Mouse (Mus musculus): ENCODE measurements at regions not wholly inside any gene's neighbourhood (a gene's known extent, or its start where the extent isn't known, plus 50 kb on each side); places are given as distances from the start of the nearest gene placed in this dataset.

DNA sequence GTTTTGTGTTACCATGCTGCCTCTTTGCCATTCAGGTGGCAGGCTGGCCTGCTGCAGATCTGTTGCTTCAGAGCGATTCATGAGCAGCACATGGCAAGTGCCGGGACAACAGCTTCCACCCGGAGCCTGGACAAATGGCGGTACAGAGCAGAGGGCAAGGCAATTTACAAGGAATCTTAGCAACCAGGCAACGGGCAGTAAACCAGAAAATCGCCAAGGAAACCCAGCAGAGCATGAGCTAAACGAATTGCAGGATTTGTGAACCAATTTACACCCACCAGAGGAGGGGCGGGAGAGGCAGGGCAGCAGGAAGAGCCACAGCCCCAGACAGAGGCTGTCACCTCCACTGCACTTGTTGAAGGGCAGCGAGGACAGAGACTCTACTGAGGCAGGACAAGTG lies 60.5 kb upstream of the Loxl4 start:
- peak; percentile 85 for ATAC-seq (ENCODE audit: low read depth)
- WGBS: 3% methylated on average over 9 of the region's 9 CpGs
- Histone ChIP-seq H3K27me3 (ENCODE audit: control insufficient read depth, insufficient read depth, low read length) (peaks cover 9% of the 10 kb centered on the region), H3K4me1 (ENCODE audit: control insufficient read depth, insufficient read depth, low read length) (0 out of 2 replicates have a peak, but pooled peaks cover 5% of the 10 kb centered on the region), H3K27ac (ENCODE audit: low read depth, low read length) (peak overlapping the region; percentile 44; the same call in 1 of the 2 replicates), H3K4me3 (ENCODE audit: low read depth, low read length) (no peak overlapping the region), H3K9ac (replicated peaks; ENCODE audit: low read depth, low read length) (no peak overlapping the region), H3K9me3 (ENCODE audit: control insufficient read depth, low read length) (no peaks in the 10 kb centered on the region), H3K4me2 (ENCODE audit: low read depth, low read length) (no peak overlapping the region), H3K36me3 (ENCODE audit: control insufficient read depth, insufficient read depth, low read length) (no peaks in the 10 kb centered on the region)

DNA sequence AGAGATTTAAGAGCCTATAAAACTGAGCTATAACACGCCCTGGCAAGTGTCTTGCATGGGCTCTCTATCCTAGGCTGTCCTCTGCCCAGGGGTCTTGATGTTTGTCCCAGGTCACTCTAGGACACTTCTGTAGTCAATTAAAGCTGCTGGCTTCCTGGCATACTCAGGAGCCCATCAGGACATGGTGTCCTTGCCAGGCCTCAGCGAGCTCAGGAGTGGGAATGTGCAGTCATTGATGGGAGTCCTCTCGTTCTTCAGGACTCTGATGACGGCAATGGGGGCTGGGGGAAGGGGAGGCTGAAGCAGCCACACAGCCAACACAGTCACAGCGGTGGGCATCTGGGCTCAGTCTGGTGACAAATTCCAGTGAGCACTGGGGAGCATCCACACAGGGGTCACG lies 57.3 kb upstream of the Loxl4 start:
- Histone ChIP-seq H3K4me3 (ENCODE audit: low read depth, low read length) (no peak overlapping the region), H3K4me2 (ENCODE audit: low read depth, low read length) (no peak overlapping the region), H3K27ac (ENCODE audit: low read depth, low read length) (no peak overlapping the region), H3K27me3 (ENCODE audit: control insufficient read depth, insufficient read depth, low read length) (peaks cover 9% of the 10 kb centered on the region), H3K36me3 (ENCODE audit: control insufficient read depth, insufficient read depth, low read length) (no peaks in the 10 kb centered on the region), H3K9ac (replicated peaks; ENCODE audit: low read depth, low read length) (no peak overlapping the region), H3K4me1 (ENCODE audit: control insufficient read depth, insufficient read depth, low read length) (0 out of 2 replicates have a peak, but pooled peaks cover 5% of the 10 kb centered on the region), H3K9me3 (ENCODE audit: control insufficient read depth, low read length) (no peaks in the 10 kb centered on the region)
- ATAC-seq (ENCODE audit: low read depth): no peak
- WGBS: 69% methylated on average over 6 of the region's 6 CpGs

GRCm38 (mm10) chr19:42668385-42669098 lies 55.9 kb upstream of the Loxl4 start:
- no peak overlapping the region for H3K27ac ChIP-seq (ENCODE audit: low read depth, low read length)
- ATAC-seq (ENCODE audit: low read depth): no peak
- H3K36me3 ChIP-seq (ENCODE audit: control insufficient read depth, insufficient read depth, low read length): no peaks in the 10 kb centered on the region
- 0 out of 2 replicates have a peak, but pooled peaks cover 3% of the 10 kb centered on the region for H3K4me1 ChIP-seq (ENCODE audit: control insufficient read depth, insufficient read depth, low read length)
- H3K4me3 ChIP-seq (ENCODE audit: low read depth, low read length): no peak overlapping the region
- WGBS: 79% methylated on average over 14 of the region's 14 CpGs
- peaks cover 10% of the 10 kb centered on the region for H3K27me3 ChIP-seq (ENCODE audit: control insufficient read depth, insufficient read depth, low read length)
- H3K9ac ChIP-seq (replicated peaks; ENCODE audit: low read depth, low read length): no peak overlapping the region
- H3K9me3 ChIP-seq (ENCODE audit: control insufficient read depth, low read length): no peaks in the 10 kb centered on the region
- no peak overlapping the region for H3K4me2 ChIP-seq (ENCODE audit: low read depth, low read length)

DNA sequence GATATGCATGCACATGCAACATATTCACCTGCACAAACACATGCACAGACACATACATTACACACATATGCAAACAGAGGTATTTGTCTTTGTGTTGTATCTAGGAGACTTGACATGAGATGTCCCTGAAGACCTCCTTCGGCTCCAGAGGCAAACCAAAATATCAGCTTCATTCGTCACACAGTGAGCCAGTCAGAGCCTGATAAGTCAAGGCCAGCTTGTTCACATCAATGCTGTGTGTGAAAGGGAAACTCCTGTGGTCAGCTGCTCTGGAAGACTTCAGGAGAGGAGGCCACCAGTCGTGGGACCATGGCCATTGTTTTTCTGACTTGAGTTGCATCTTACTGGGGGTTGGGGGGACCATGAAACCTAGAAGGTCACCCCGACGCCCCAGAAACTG lies 54.3 kb upstream of the Loxl4 start:
- 86% methylated on average over 5 of the region's 5 CpGs for WGBS
- H3K36me3 ChIP-seq (ENCODE audit: control insufficient read depth, insufficient read depth, low read length): no peaks in the 10 kb centered on the region
- H3K27ac ChIP-seq (ENCODE audit: low read depth, low read length): no peak overlapping the region
- ATAC-seq (ENCODE audit: low read depth): no peak
- 0 out of 2 replicates have a peak, but pooled peaks cover 3% of the 10 kb centered on the region for H3K4me1 ChIP-seq (ENCODE audit: control insufficient read depth, insufficient read depth, low read length)
- H3K9ac ChIP-seq (replicated peaks; ENCODE audit: low read depth, low read length): no peak overlapping the region
- H3K4me2 ChIP-seq (ENCODE audit: low read depth, low read length): no peak overlapping the region
- H3K27me3 ChIP-seq (ENCODE audit: control insufficient read depth, insufficient read depth, low read length): peaks cover 10% of the 10 kb centered on the region
- no peaks in the 10 kb centered on the region for H3K9me3 ChIP-seq (ENCODE audit: control insufficient read depth, low read length)
- H3K4me3 ChIP-seq (ENCODE audit: low read depth, low read length): no peak overlapping the region

Measured in neural tube, embryonic 14.5 days (tissue).